Mouse (Mus musculus): Measurements from ENCODE around the gene Upp1. TPM values are rescaled to one million over a fixed set of nuclear protein-coding genes. Genes with fewer than 3 reads are reported as not detected.

Upp1 gene
- 25.6 and 30.4 TPM in 2 replicates for polyA plus RNA-seq (2012; rRNA removed)

GRCm38 (mm10) chr11:9118050-9118420 is at the start of gene Upp1:
Upp1 (plus strand) TSS chr11:9118103.
- TF ChIP-seq POLR2A (IDR thresholded peaks at IDR 0.05; ENCODE audit: borderline replicate concordance, extremely low read depth, low read depth, low read length) (no peak), CTCF (IDR thresholded peaks at IDR 0.05; ENCODE audit: insufficient read depth, low read length) (no peak)
- no peak for DNase-seq
- Histone ChIP-seq H3K4me1 (ENCODE audit: control insufficient read depth, insufficient read depth, low read length) (peaks cover 3% of the 10 kb centered on the region), H3K4me3 (replicated peaks; ENCODE audit: extremely low read depth, low read depth, low read length) (peak within 1 kb of the TSS; percentile 55)
- under 1% methylated on average over 7 of the region's 7 CpGs for WGBS

- DNase-seq = no peak
- TF ChIP-seq POLR2A (IDR thresholded peaks at IDR 0.05; ENCODE audit: borderline replicate concordance, extremely low read depth, low read depth, low read length) (no peak), CTCF (IDR thresholded peaks at IDR 0.05; ENCODE audit: insufficient read depth, low read length) (no peak)
- WGBS = 84% methylated on average over 3 of the region's 3 CpGs
- Histone ChIP-seq H3K4me1 (ENCODE audit: control insufficient read depth, insufficient read depth, low read length) (no peaks in the 10 kb centered on the region), H3K4me3 (replicated peaks; ENCODE audit: extremely low read depth, low read depth, low read length) (no peak overlapping the region)
Observed at GRCm38 (mm10) chr11:9076444-9076843, 41.5 kb upstream of the Upp1 start.

GRCm38 (mm10) chr11:9113189-9113588 is 4.7 kb upstream of the Upp1 start:
- Histone ChIP-seq H3K4me3 (replicated peaks; ENCODE audit: extremely low read depth, low read depth, low read length) (no peak overlapping the region), H3K4me1 (ENCODE audit: control insufficient read depth, insufficient read depth, low read length) (no peaks in the 10 kb centered on the region; the same call in 1 of the 2 replicates)
- TF ChIP-seq CTCF (IDR thresholded peaks at IDR 0.05; ENCODE audit: insufficient read depth, low read length) (no peak), POLR2A (IDR thresholded peaks at IDR 0.05; ENCODE audit: borderline replicate concordance, extremely low read depth, low read depth, low read length) (no peak)
- DNase-seq = no peak
- 47% methylated on average over 2 of the region's 2 CpGs for WGBS

GRCm38 (mm10) chr11:9115367-9116120 is 2.4 kb upstream of the Upp1 start:
- WGBS = 22% methylated on average over 9 of the region's 9 CpGs
- TF ChIP-seq POLR2A (IDR thresholded peaks at IDR 0.05; ENCODE audit: borderline replicate concordance, extremely low read depth, low read depth, low read length) = no peak
- TF ChIP-seq CTCF (IDR thresholded peaks at IDR 0.05; ENCODE audit: insufficient read depth, low read length) = no peak
- Histone ChIP-seq H3K4me1 (ENCODE audit: control insufficient read depth, insufficient read depth, low read length) (peaks cover 3% of the 10 kb centered on the region), H3K4me3 (replicated peaks; ENCODE audit: extremely low read depth, low read depth, low read length) (no peak overlapping the region)
- no peak for DNase-seq

GRCm38 (mm10) chr11:9116121-9116520 is 1.8 kb upstream of the Upp1 start:
- WGBS = 8% methylated on average over 10 of the region's 10 CpGs
- Histone ChIP-seq H3K4me1 (ENCODE audit: control insufficient read depth, insufficient read depth, low read length) (peaks cover 3% of the 10 kb centered on the region), H3K4me3 (replicated peaks; ENCODE audit: extremely low read depth, low read depth, low read length) (peak overlapping the region; percentile 4)
- DNase-seq = no peak
- no peak for TF ChIP-seq CTCF (IDR thresholded peaks at IDR 0.05; ENCODE audit: insufficient read depth, low read length)
- no peak for TF ChIP-seq POLR2A (IDR thresholded peaks at IDR 0.05; ENCODE audit: borderline replicate concordance, extremely low read depth, low read depth, low read length)

GRCm38 (mm10) chr11:9116916-9117315 is 987 bp upstream of the Upp1 start:
- Histone ChIP-seq H3K4me3 (replicated peaks; ENCODE audit: extremely low read depth, low read depth, low read length) (no peak overlapping the region), H3K4me1 (ENCODE audit: control insufficient read depth, insufficient read depth, low read length) (peaks cover 3% of the 10 kb centered on the region)
- 5% methylated on average over 3 of the region's 3 CpGs for whole genome bisulfite sequencing
- no peak for DNase-seq
- TF ChIP-seq POLR2A (IDR thresholded peaks at IDR 0.05; ENCODE audit: borderline replicate concordance, extremely low read depth, low read depth, low read length) (no peak), CTCF (IDR thresholded peaks at IDR 0.05; ENCODE audit: insufficient read depth, low read length) (no peak)

- WGBS = 5% methylated on average over 13 of the region's 13 CpGs
- Histone ChIP-seq H3K4me3 (replicated peaks; ENCODE audit: extremely low read depth, low read depth, low read length) (peak overlapping the region; percentile 55), H3K4me1 (ENCODE audit: control insufficient read depth, insufficient read depth, low read length) (peaks cover 3% of the 10 kb centered on the region)
- DNase-seq = peak; percentile 49
- TF ChIP-seq POLR2A (IDR thresholded peaks at IDR 0.05; ENCODE audit: borderline replicate concordance, extremely low read depth, low read depth, low read length) = no peak
- TF ChIP-seq CTCF (IDR thresholded peaks at IDR 0.05; ENCODE audit: insufficient read depth, low read length) = no peak
Observed at GRCm38 (mm10) chr11:9117358-9118049, 399 bp upstream of the Upp1 start.

- under 1% methylated on average over 40 of the region's 40 CpGs for WGBS
- no peak for TF ChIP-seq POLR2A (IDR thresholded peaks at IDR 0.05; ENCODE audit: borderline replicate concordance, extremely low read depth, low read depth, low read length)
- no peak for TF ChIP-seq CTCF (IDR thresholded peaks at IDR 0.05; ENCODE audit: insufficient read depth, low read length)
- Histone ChIP-seq H3K4me3 (replicated peaks; ENCODE audit: extremely low read depth, low read depth, low read length) (peak overlapping the region; percentile 55), H3K4me1 (ENCODE audit: control insufficient read depth, insufficient read depth, low read length) (peaks cover 3% of the 10 kb centered on the region)
- peak; percentile 41 for DNase-seq
Observed at GRCm38 (mm10) chr11:9118421-9119121, 668 bp downstream of the Upp1 start.

GRCm38 (mm10) chr11:9119231-9120020 is 1.5 kb downstream of the Upp1 start:
- peaks cover 3% of the 10 kb centered on the region for H3K4me1 ChIP-seq (ENCODE audit: control insufficient read depth, insufficient read depth, low read length)
- TF ChIP-seq CTCF (IDR thresholded peaks at IDR 0.05; ENCODE audit: insufficient read depth, low read length) (no peak), POLR2A (IDR thresholded peaks at IDR 0.05; ENCODE audit: borderline replicate concordance, extremely low read depth, low read depth, low read length) (no peak)
- DNase-seq = no peak
- no peak overlapping the region for H3K4me3 ChIP-seq (replicated peaks; ENCODE audit: extremely low read depth, low read depth, low read length)
- 23% methylated on average over 22 of the region's 22 CpGs for WGBS
